ENCODE assay signal across 8 mouse cellular contexts in genomic region chr19:41263630-41264295, GRCm38 (mm10). TPM values are rescaled to one million over a fixed set of nuclear protein-coding genes. Genes with fewer than 3 reads are reported as not detected.
DNase-seq lines count a peak whose midpoint lies in the region; ATAC-seq and TF ChIP-seq lines count a peak whose summit lies in the region.

Gene Tm9sf3 (minus strand): TSS chr19:41263997.

- DNase-seq in CD4-positive, CD25-positive, alpha-beta regulatory T cell, adult 2 months (ENCODE audit: low read depth, low spot score) = peak; percentile 93
- peak; percentile 47 for DNase-seq in fibroblast of lung, adult 2 months (ENCODE audit: low read depth)
- DNase-seq in kidney, postnatal 25 days = peak; percentile 87 to 95
- peak; percentile 69 to 74 (median 74) for DNase-seq in liver, embryonic 14.5 days (ENCODE audit: low read depth in 3 of 3, low spot score in 3 of 3)
- DNase-seq in neural tube, embryonic 11.5 days (ENCODE audit: low spot score) = peak; percentile 91
- peak; percentile 93 for DNase-seq in stomach, postnatal 0 days (ENCODE audit: low spot score)

- peak within 1 kb of the TSS; percentile 82 for H3K4me3 ChIP-seq in brown adipose tissue, adult 24 weeks (ENCODE audit: insufficient read depth, low read depth, low read length)
- H3K4me3 ChIP-seq in heart, embryonic 14.5 days (ENCODE audit: control insufficient read depth in 1 of 2, insufficient read depth in 1 of 2, low read depth in 1 of 2, low read length in 2 of 2) = peak within 1 kb of the TSS; percentile 91 to 96
- peak within 1 kb of the TSS; percentile 79 for H3K4me3 ChIP-seq in liver, embryonic 14.5 days (ENCODE audit: insufficient read depth in 1 of 2, low read depth in 2 of 2, low read length in 2 of 2)
- peak within 1 kb of the TSS; percentile 87 for H3K4me3 ChIP-seq in neural tube, embryonic 11.5 days (ENCODE audit: low read depth, low read length)
- peak within 1 kb of the TSS; percentile 92 for H3K4me3 ChIP-seq in stomach, postnatal 0 days (ENCODE audit: low read depth, low read length)

- H3K9ac ChIP-seq in heart, embryonic 14.5 days (ENCODE audit: low read length) = peak within 1 kb of the TSS; percentile 97
- H3K9ac ChIP-seq in liver, embryonic 14.5 days (replicated peaks) = peak within 1 kb of the TSS; percentile 85
- peak within 1 kb of the TSS; percentile 93 for H3K9ac ChIP-seq in neural tube, embryonic 11.5 days (ENCODE audit: low read length)
- peak within 1 kb of the TSS; percentile 99 for H3K9ac ChIP-seq in stomach, postnatal 0 days (ENCODE audit: low read length)

- H3K27ac ChIP-seq in brown adipose tissue, adult 24 weeks (replicated peaks; ENCODE audit: low read depth, low read length) = peak within 1 kb of the TSS; percentile 91
- H3K27ac ChIP-seq in heart, embryonic 14.5 days (replicated peaks in 1 of 2; ENCODE audit: control insufficient read depth in 1 of 2, insufficient read depth in 1 of 2, low read depth in 2 of 2, low read length in 2 of 2) = peak within 1 kb of the TSS; percentile 94 to 99
- peak within 1 kb of the TSS; percentile 82 for H3K27ac ChIP-seq in liver, embryonic 14.5 days
- peak within 1 kb of the TSS; percentile 96 for H3K27ac ChIP-seq in neural tube, embryonic 11.5 days (ENCODE audit: low read depth, low read length)
- peak within 1 kb of the TSS; percentile 100 for H3K27ac ChIP-seq in stomach, postnatal 0 days (replicated peaks)

- no peak for TF ChIP-seq EP300 in liver, embryonic 14.5 days (IDR thresholded peaks at IDR 0.05; ENCODE audit: low read depth)
- no peak for TF ChIP-seq EP300 in stomach, postnatal 0 days (optimal IDR thresholded peaks at IDR 0.05)

- no peaks in the 10 kb centered on the region for H3K9me3 ChIP-seq in heart, embryonic 14.5 days (ENCODE audit: control insufficient read depth, low read length)
- no peaks in the 10 kb centered on the region for H3K9me3 ChIP-seq in liver, embryonic 14.5 days (ENCODE audit: control insufficient read depth, low read length)
- H3K9me3 ChIP-seq in neural tube, embryonic 11.5 days (ENCODE audit: control insufficient read depth, low read length) = no peaks in the 10 kb centered on the region
- no peaks in the 10 kb centered on the region for H3K9me3 ChIP-seq in stomach, postnatal 0 days (ENCODE audit: control insufficient read depth, low read length)

- H3K36me3 ChIP-seq in heart, embryonic 14.5 days (ENCODE audit: control insufficient read depth, insufficient read depth, low read length) = peaks cover 8% of the 10 kb centered on the region; the same call in 1 of the 2 replicates
- no peaks in the 10 kb centered on the region for H3K36me3 ChIP-seq in liver, embryonic 14.5 days (replicated peaks; ENCODE audit: control insufficient read depth, insufficient read depth, low read depth)
- H3K36me3 ChIP-seq in neural tube, embryonic 11.5 days (ENCODE audit: control insufficient read depth, insufficient read depth, low read length) = no peaks in the 10 kb centered on the region
- H3K36me3 ChIP-seq in stomach, postnatal 0 days (ENCODE audit: control insufficient read depth, insufficient read depth, low read length) = no peaks in the 10 kb centered on the region

- peak; percentile 86 for ATAC-seq in heart, embryonic 14.5 days (ENCODE audit: insufficient number of reproducible peaks, insufficient read depth, low FRiP score, low read depth)
- ATAC-seq in liver, embryonic 14.5 days (ENCODE audit: insufficient read depth) = peak; percentile 87
- ATAC-seq in neural tube, embryonic 11.5 days (ENCODE audit: insufficient read depth, low FRiP score, low TSS enrichment) = peak; percentile 89
- peak; percentile 91 for ATAC-seq in stomach, postnatal 0 days (ENCODE audit: low FRiP score, low TSS enrichment)

- H3K4me1 ChIP-seq in brown adipose tissue, adult 24 weeks (ENCODE audit: control insufficient read depth, insufficient read depth, insufficient read length, low read length) = peaks cover 7% of the 10 kb centered on the region
- peaks cover 0 to 25% of the 10 kb centered on the region in 2 experiments; a peak in 3 of 4 replicates for H3K4me1 ChIP-seq in heart, embryonic 14.5 days (ENCODE audit: control insufficient read depth in 2 of 2, insufficient read depth in 2 of 2, low read length in 2 of 2)
- H3K4me1 ChIP-seq in liver, embryonic 14.5 days (replicated peaks; ENCODE audit: control insufficient read depth in 2 of 2, insufficient read depth in 2 of 2, low read length in 1 of 2) = peaks cover 4 to 13% of the 10 kb centered on the region in 2 experiments; a peak in 2 of 4 replicates
- 0 out of 2 replicates have a peak, but pooled peaks cover 3% of the 10 kb centered on the region for H3K4me1 ChIP-seq in neural tube, embryonic 11.5 days (ENCODE audit: control insufficient read depth, insufficient read depth, low read length)
- H3K4me1 ChIP-seq in stomach, postnatal 0 days (replicated peaks; ENCODE audit: control insufficient read depth, insufficient read depth) = no peaks in the 10 kb centered on the region

- TF ChIP-seq CTCF in liver, embryonic 14.5 days (IDR thresholded peaks at IDR 0.05; ENCODE audit: low read depth) = no peak
- no peak for TF ChIP-seq CTCF in stomach, postnatal 0 days (IDR thresholded peaks at IDR 0.05; ENCODE audit: low read depth)

- H3K4me2 ChIP-seq in heart, embryonic 14.5 days (ENCODE audit: low read length) = peak within 1 kb of the TSS; percentile 68
- H3K4me2 ChIP-seq in liver, embryonic 14.5 days (ENCODE audit: low read depth) = peak within 1 kb of the TSS; percentile 84
- peak within 1 kb of the TSS; percentile 68 for H3K4me2 ChIP-seq in neural tube, embryonic 11.5 days (ENCODE audit: low read depth)
- H3K4me2 ChIP-seq in stomach, postnatal 0 days (replicated peaks; ENCODE audit: low read depth) = peak within 1 kb of the TSS; percentile 68

- no peaks in the 10 kb centered on the region for H3K27me3 ChIP-seq in heart, embryonic 14.5 days (ENCODE audit: control insufficient read depth, insufficient read depth, low read length)
- H3K27me3 ChIP-seq in liver, embryonic 14.5 days (ENCODE audit: control insufficient read depth, insufficient read depth, low read length) = no peaks in the 10 kb centered on the region
- H3K27me3 ChIP-seq in neural tube, embryonic 11.5 days (ENCODE audit: control insufficient read depth, insufficient read depth, low read length) = no peaks in the 10 kb centered on the region
- no peaks in the 10 kb centered on the region for H3K27me3 ChIP-seq in stomach, postnatal 0 days (ENCODE audit: control insufficient read depth, insufficient read depth, low read length)

- under 1% methylated on average over 84 of the region's 98 CpGs for WGBS in heart, embryonic 14.5 days
- under 1% methylated on average over 89 of the region's 98 CpGs for WGBS in liver, embryonic 14.5 days (ENCODE audit: insufficient replicate concordance)
- under 1% methylated on average over 63 of the region's 98 CpGs for WGBS in neural tube, embryonic 11.5 days
- WGBS in stomach, postnatal 0 days = under 1% methylated on average over 65 of the region's 98 CpGs

RNA-seq across cellular contexts. Expression of gene Tm9sf3, which starts in this region (rescaled TPM):
- 70.2 and 87.9 TPM in 2 replicates for polyA plus RNA-seq in brown adipose tissue, adult 24 weeks (2012; ENCODE audit: insufficient read depth, insufficient read length, missing spikeins)
- polyA plus RNA-seq in heart, embryonic 14.5 days (2014; fragmentation: Nextera tagmentation; extraction: Ambion mirVana) = 111 and 119 TPM in 2 replicates
- 22.5 and 35.0 TPM in 2 replicates for polyA plus RNA-seq in liver, embryonic 14.5 days (2012; rRNA removed)
- polyA plus RNA-seq in liver, embryonic 14.5 days (2014; fragmentation: Nextera tagmentation; extraction: Ambion mirVana) = 53.0 and 59.2 TPM in 2 replicates
- 142 and 148 TPM in 2 replicates for polyA plus RNA-seq in neural tube, embryonic 11.5 days (2014; fragmentation: Nextera tagmentation; extraction: Ambion mirVana)
- polyA plus RNA-seq in stomach, postnatal 0 days (2015; fragmentation: Nextera tagmentation; extraction: Ambion mirVana) = 138 and 143 TPM in 2 replicates

Comparison
In these comparisons a context has a peak if more than half of its experiments do, and no peak if none do; other contexts are left out.
1. Peak in every context shown above with its lines: DNase-seq, ATAC-seq, H3K4me3 ChIP-seq and H3K27ac ChIP-seq.